Mouse (Mus musculus) ES-E14 (cell line): ENCODE results near the gene Cdkn2c.

Experiments
- CHD2 ChIP-seq: IDR thresholded peaks from 2 replicates; pipeline ENCODE4 v1.6.1; 2014; ENCODE audit warnings: mild to moderate bottlenecking, low read depth, low read length, inconsistent platforms
- HCFC1 ChIP-seq: IDR thresholded peaks from 2 replicates; pipeline ENCODE4 v1.6.1; 2012; ENCODE audit warnings: low read length, inconsistent platforms, borderline replicate concordance; ENCODE audit not compliant: insufficient read depth
- MAFK ChIP-seq: IDR thresholded peaks from 2 replicates; pipeline ENCODE4 v1.6.1; 2014; ENCODE audit warnings: mild to moderate bottlenecking, low read depth, low read length, inconsistent platforms; ENCODE audit not compliant: insufficient read depth
- ZC3H11A ChIP-seq: IDR thresholded peaks from 2 replicates; pipeline ENCODE4 v1.6.1; 2012; ENCODE audit warnings: low read depth, mild to moderate bottlenecking, inconsistent platforms, low read length, borderline replicate concordance
- ZNF384 ChIP-seq: IDR thresholded peaks from 2 replicates; pipeline ENCODE4 v1.6.1; 2012; ENCODE audit warnings: low read depth, low read length, inconsistent platforms

DNA sequence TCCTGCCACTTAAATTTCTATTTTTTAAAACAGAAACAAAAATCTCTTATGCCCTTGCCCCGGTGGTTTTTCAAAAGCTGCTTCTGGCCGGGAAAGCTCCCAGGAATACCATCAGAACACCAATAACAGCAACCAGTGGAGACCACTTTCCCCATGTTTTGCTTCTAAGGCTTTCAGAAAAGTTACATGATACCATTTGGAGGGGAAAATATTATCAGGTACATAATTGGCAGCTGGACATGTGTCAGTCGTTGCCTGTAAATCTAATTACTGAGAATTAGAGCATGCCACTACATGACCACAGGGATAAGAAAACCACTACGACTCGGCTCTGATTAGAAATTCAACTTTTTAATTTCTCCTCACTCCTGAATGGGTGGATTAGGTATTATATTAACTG lies 2.9 kb downstream of the Cdkn2c start:
- TF ChIP-seq ZC3H11A (no peak), CHD2 (no peak), ZNF384 (no peak), MAFK (no peak), HCFC1 (no peak)
